Mouse (Mus musculus) testis, adult 2 months (tissue): ENCODE measurements around the gene Dscam.

Source experiments
- CTCF ChIP-seq: fragments of 200-500 bp; IDR thresholded peaks from 2 replicates; pipeline ENCODE4 v1.5.1; 2012; ENCODE audit warnings: low read depth, mild to moderate bottlenecking, inconsistent platforms, low read length, moderate library complexity; ENCODE audit not compliant: control insufficient read depth, insufficient read depth, insufficient replicate concordance
- POLR2A ChIP-seq: fragments of 200-500 bp; IDR thresholded peaks from 2 replicates; pipeline ENCODE4 v1.6.1; 2012; ENCODE audit warnings: low read depth, mild to moderate bottlenecking, inconsistent platforms, low read length, moderate library complexity; ENCODE audit not compliant: control insufficient read depth

- TF ChIP-seq POLR2A (no peak), CTCF (no peak)
These were observed 486.0 kb downstream of the Dscam start for GRCm38 (mm10) chr16:96684581-96684980.
